Mouse (Mus musculus) midbrain, embryonic 13.5 days (tissue): ENCODE results near the gene Tshb. TPM values are rescaled to one million over a fixed set of nuclear protein-coding genes. Genes with fewer than 3 reads are reported as not detected.

Experiments
- ATAC-seq: fragments of 200-750 bp; cut with Nextera tagmentation; 2 replicates; pipeline ENCODE4 v1.8.0; 2017; ENCODE audit warnings: mild to moderate bottlenecking, moderate TSS enrichment, moderate library complexity
- H3K27ac ChIP-seq: fragments of 300-500 bp; sonication (generic); 2 replicates; pipeline ENCODE4 v1.5.1; 2015; ENCODE audit warnings: inconsistent platforms, mild to moderate bottlenecking, moderate library complexity
- H3K27me3 ChIP-seq: fragments of 300-500 bp; sonication (generic); 2 replicates; pipeline ENCODE4 v1.6.1; 2015; ENCODE audit warnings: mild to moderate bottlenecking, inconsistent platforms
- H3K36me3 ChIP-seq: fragments of 300-500 bp; sonication (generic); 2 replicates; pipeline ENCODE4 v1.6.1; 2015; ENCODE audit warnings: mild to moderate bottlenecking, inconsistent platforms
- H3K4me1 ChIP-seq: fragments of 300-500 bp; sonication (generic); replicated peaks from 2 replicates; pipeline ENCODE4 v1.6.1; 2015; ENCODE audit warnings: inconsistent platforms
- H3K4me2 ChIP-seq: fragments of 300-500 bp; sonication (generic); replicated peaks from 2 replicates; pipeline ENCODE4 v1.6.1; 2015; ENCODE audit warnings: moderate library complexity, mild to moderate bottlenecking, inconsistent platforms
- H3K4me3 ChIP-seq: fragments of 300-500 bp; sonication (generic); replicated peaks from 2 replicates; pipeline ENCODE4 v1.5.1; 2015; ENCODE audit warnings: mild to moderate bottlenecking, inconsistent platforms
- H3K9ac ChIP-seq: fragments of 300-500 bp; sonication (generic); replicated peaks from 2 replicates; pipeline ENCODE4 v1.6.1; 2015; ENCODE audit warnings: mild to moderate bottlenecking, inconsistent platforms
- H3K9me3 ChIP-seq: fragments of 300-500 bp; sonication (generic); 2 replicates; pipeline ENCODE4 v1.6.1; 2016; ENCODE audit warnings: mild to moderate bottlenecking, inconsistent platforms
- WGBS: fragments of 180-500 bp; shearing (Covaris S2); methylation state at CpG from one replicate; pipeline ENCODE4 v1.1.7; 2015; 5-methylcytosine and 5-hydroxymethylcytosine counted together
- polyA plus RNA-seq: library from polyadenylated mRNA; unstranded; fragments of >200 nt; fragmentation: Nextera tagmentation; extraction: Ambion mirVana; gene quantifications from 2 replicates; pipeline ENCODE4 v1.2.1, GENCODE M21; 2015

Gene Tshb
- polyA plus RNA-seq, result 0.12 and 0.16 TPM in 2 replicates

- Histone ChIP-seq H3K4me3 (no peak within 1 kb of the TSS), H3K27ac (no peak within 1 kb of the TSS), H3K36me3 (no peaks in the 10 kb centered on the region), H3K9me3 (no peaks in the 10 kb centered on the region), H3K4me1 (no peaks in the 10 kb centered on the region), H3K4me2 (no peak within 1 kb of the TSS), H3K9ac (no peak within 1 kb of the TSS), H3K27me3 (no peaks in the 10 kb centered on the region)
- WGBS, result 83% methylated on average over 2 of the region's 2 CpGs
- ATAC-seq, result no peak
These were observed at the start of gene Tshb for GRCm38 (mm10) chr3:102782618-102783017. Tshb (minus strand) TSS chr3:102782718.

- Histone ChIP-seq H3K9me3 (no peaks in the 10 kb centered on the region), H3K36me3 (no peaks in the 10 kb centered on the region), H3K9ac (no peak overlapping the region), H3K27me3 (no peaks in the 10 kb centered on the region), H3K4me2 (no peak overlapping the region), H3K4me1 (no peaks in the 10 kb centered on the region), H3K27ac (no peak overlapping the region), H3K4me3 (no peak overlapping the region)
- no peak for ATAC-seq
- 8% methylated on average over 3 of the region's 3 CpGs for WGBS
These were observed 21.4 kb upstream of the Tshb start for GRCm38 (mm10) chr3:102803937-102804336.

GRCm38 (mm10) chr3:102787369-102787768 is 4.9 kb upstream of the Tshb start:
- Histone ChIP-seq H3K27ac (no peak overlapping the region), H3K4me2 (no peak overlapping the region), H3K4me3 (no peak overlapping the region), H3K9me3 (no peaks in the 10 kb centered on the region), H3K36me3 (no peaks in the 10 kb centered on the region), H3K9ac (no peak overlapping the region), H3K4me1 (no peaks in the 10 kb centered on the region), H3K27me3 (no peaks in the 10 kb centered on the region)
- no peak for ATAC-seq
- 38% methylated on average over 4 of the region's 4 CpGs for WGBS

- no peaks in the 10 kb centered on the region for H3K4me1 ChIP-seq
- 95% methylated on average over 4 of the region's 4 CpGs for WGBS
- no peaks in the 10 kb centered on the region for H3K36me3 ChIP-seq
- no peak overlapping the region for H3K4me3 ChIP-seq
- ATAC-seq, result no peak
- H3K27ac ChIP-seq, result no peak overlapping the region
- no peak overlapping the region for H3K4me2 ChIP-seq
- no peak overlapping the region for H3K9ac ChIP-seq
- no peaks in the 10 kb centered on the region for H3K9me3 ChIP-seq
- no peaks in the 10 kb centered on the region for H3K27me3 ChIP-seq
These were observed 9.5 kb downstream of the Tshb start for GRCm38 (mm10) chr3:102773018-102773417.

- ATAC-seq, result no peak
- Histone ChIP-seq H3K27me3 (no peaks in the 10 kb centered on the region), H3K36me3 (peaks cover 24% of the 10 kb centered on the region), H3K9me3 (no peaks in the 10 kb centered on the region), H3K4me2 (no peak overlapping the region), H3K27ac (no peak overlapping the region), H3K4me1 (peaks cover 12% of the 10 kb centered on the region), H3K9ac (no peak overlapping the region), H3K4me3 (no peak overlapping the region)
- 82% methylated on average over 7 of the region's 7 CpGs for WGBS
These were observed 17.7 kb downstream of the Tshb start for GRCm38 (mm10) chr3:102764850-102765249.

- peak overlapping the region; percentile 56 for H3K27ac ChIP-seq
- peak; percentile 68 for ATAC-seq
- H3K9ac ChIP-seq, result 0 out of 2 replicates have a peak overlapping the region, but pooled peaks have one; percentile 29
- WGBS, result 38% methylated on average over 10 of the region's 10 CpGs
- no peak overlapping the region for H3K4me2 ChIP-seq
- no peak overlapping the region for H3K4me3 ChIP-seq
- peaks cover 12% of the 10 kb centered on the region for H3K4me1 ChIP-seq
- H3K9me3 ChIP-seq, result no peaks in the 10 kb centered on the region
- H3K27me3 ChIP-seq, result no peaks in the 10 kb centered on the region
- H3K36me3 ChIP-seq, result peaks cover 34% of the 10 kb centered on the region
These were observed 18.7 kb downstream of the Tshb start for GRCm38 (mm10) chr3:102763713-102764400.

- Histone ChIP-seq H3K4me1 (peaks cover 12% of the 10 kb centered on the region), H3K4me3 (no peak overlapping the region), H3K9me3 (no peaks in the 10 kb centered on the region), H3K36me3 (peaks cover 31% of the 10 kb centered on the region), H3K4me2 (no peak overlapping the region), H3K9ac (no peak overlapping the region), H3K27ac (no peak overlapping the region), H3K27me3 (no peaks in the 10 kb centered on the region)
- ATAC-seq, result no peak
- 63% methylated on average over 3 of the region's 3 CpGs for WGBS
These were observed 20.1 kb downstream of the Tshb start for GRCm38 (mm10) chr3:102762388-102762787.

GRCm38 (mm10) chr3:102760236-102760635 is 22.3 kb downstream of the Tshb start:
- ATAC-seq, result no peak
- peaks cover 25% of the 10 kb centered on the region for H3K36me3 ChIP-seq
- no peak overlapping the region for H3K27ac ChIP-seq
- no peaks in the 10 kb centered on the region for H3K27me3 ChIP-seq
- no peak overlapping the region for H3K4me3 ChIP-seq
- no peak overlapping the region for H3K4me2 ChIP-seq
- WGBS, result 86% methylated on average over 3 of the region's 3 CpGs
- H3K4me1 ChIP-seq, result peaks cover 12% of the 10 kb centered on the region
- no peaks in the 10 kb centered on the region for H3K9me3 ChIP-seq
- no peak overlapping the region for H3K9ac ChIP-seq

GRCm38 (mm10) chr3:102757019-102757418 is 25.5 kb downstream of the Tshb start:
- Histone ChIP-seq H3K4me2 (no peak overlapping the region), H3K36me3 (peaks cover 29% of the 10 kb centered on the region), H3K27me3 (no peaks in the 10 kb centered on the region), H3K4me1 (no peaks in the 10 kb centered on the region), H3K27ac (no peak overlapping the region), H3K4me3 (no peak overlapping the region), H3K9ac (no peak overlapping the region), H3K9me3 (no peaks in the 10 kb centered on the region)
- WGBS, result 84% methylated on average over 6 of the region's 6 CpGs
- no peak for ATAC-seq

GRCm38 (mm10) chr3:102755801-102756200 is 26.7 kb downstream of the Tshb start:
- 79% methylated on average over 1 of the region's 1 CpGs for WGBS
- H3K27ac ChIP-seq, result no peak overlapping the region
- H3K4me3 ChIP-seq, result no peak overlapping the region
- no peak overlapping the region for H3K9ac ChIP-seq
- H3K27me3 ChIP-seq, result no peaks in the 10 kb centered on the region
- no peaks in the 10 kb centered on the region for H3K9me3 ChIP-seq
- no peak overlapping the region for H3K4me2 ChIP-seq
- ATAC-seq, result no peak
- no peaks in the 10 kb centered on the region for H3K4me1 ChIP-seq
- peaks cover 28% of the 10 kb centered on the region for H3K36me3 ChIP-seq

GRCm38 (mm10) chr3:102752457-102752856 is 30.1 kb downstream of the Tshb start:
- Histone ChIP-seq H3K27ac (no peak overlapping the region), H3K36me3 (peaks cover 12% of the 10 kb centered on the region; the same call in 1 of the 2 replicates), H3K27me3 (no peaks in the 10 kb centered on the region), H3K4me2 (no peak overlapping the region), H3K4me3 (no peak overlapping the region), H3K4me1 (peaks cover 12% of the 10 kb centered on the region), H3K9me3 (no peaks in the 10 kb centered on the region), H3K9ac (no peak overlapping the region)
- 88% methylated on average over 5 of the region's 5 CpGs for WGBS
- ATAC-seq, result no peak

GRCm38 (mm10) chr3:102752053-102752452 is 30.5 kb downstream of the Tshb start:
- Histone ChIP-seq H3K27me3 (no peaks in the 10 kb centered on the region), H3K9ac (no peak overlapping the region), H3K4me2 (no peak overlapping the region), H3K27ac (no peak overlapping the region), H3K4me1 (peaks cover 16% of the 10 kb centered on the region), H3K9me3 (no peaks in the 10 kb centered on the region), H3K36me3 (peaks cover 12% of the 10 kb centered on the region; the same call in 1 of the 2 replicates), H3K4me3 (no peak overlapping the region)
- ATAC-seq, result no peak
- 97% methylated on average over 4 of the region's 4 CpGs for WGBS

GRCm38 (mm10) chr3:102751536-102751935 is 31.0 kb downstream of the Tshb start:
- H3K27ac ChIP-seq, result no peak overlapping the region
- WGBS, result 92% methylated on average over 3 of the region's 3 CpGs
- no peak for ATAC-seq
- no peak overlapping the region for H3K9ac ChIP-seq
- H3K9me3 ChIP-seq, result no peaks in the 10 kb centered on the region
- no peak overlapping the region for H3K4me2 ChIP-seq
- H3K4me1 ChIP-seq, result peaks cover 19% of the 10 kb centered on the region
- peaks cover 12% of the 10 kb centered on the region; the same call in 1 of the 2 replicates for H3K36me3 ChIP-seq
- H3K4me3 ChIP-seq, result no peak overlapping the region
- no peaks in the 10 kb centered on the region for H3K27me3 ChIP-seq
